Mouse (Mus musculus) hindbrain, embryonic 14.5 days (tissue): Measurements from ENCODE around the gene Itgam. TPM values are rescaled to one million over a fixed set of nuclear protein-coding genes. Genes with fewer than 3 reads are reported as not detected.

ENCODE experiments used
- ATAC-seq: fragments of 200-750 bp; cut with Nextera tagmentation; 2 replicates; pipeline ENCODE4 v1.8.0; 2017; ENCODE audit warnings: moderate number of reproducible peaks, mild to moderate bottlenecking, moderate TSS enrichment, moderate library complexity; ENCODE audit not compliant: low FRiP score
- DNase-seq: peaks from one replicate; pipeline ENCODE4 v3.0.0-alpha.2; 2015; ENCODE audit warnings: low spot score
- H3K27ac ChIP-seq: fragments of 300-500 bp; sonication (generic); 2 replicates; pipeline ENCODE4 v1.5.1; 2014; ENCODE audit warnings: mild to moderate bottlenecking, moderate library complexity
- H3K27me3 ChIP-seq: fragments of 300-500 bp; sonication (generic); 2 replicates; pipeline ENCODE4 v1.6.1; 2014; ENCODE audit warnings: mild to moderate bottlenecking, low read length, mixed read lengths; ENCODE audit not compliant: control insufficient read depth, insufficient read depth
- H3K36me3 ChIP-seq: fragments of 300-500 bp; sonication (generic); replicated peaks from 2 replicates; pipeline ENCODE4 v1.6.1; 2014; ENCODE audit not compliant: control insufficient read depth, insufficient read depth
- H3K4me1 ChIP-seq: fragments of 300-500 bp; sonication (generic); replicated peaks from 2 replicates; pipeline ENCODE4 v1.6.1; 2014; ENCODE audit warnings: antibody characterized with exemption, low read length, mixed read lengths; ENCODE audit not compliant: control insufficient read depth, insufficient read depth
- H3K4me2 ChIP-seq: fragments of 300-500 bp; sonication (generic); replicated peaks from 2 replicates; pipeline ENCODE4 v1.6.1; 2014; ENCODE audit warnings: mild to moderate bottlenecking, moderate library complexity
- H3K4me3 ChIP-seq: fragments of 300-500 bp; sonication (generic); replicated peaks from 2 replicates; pipeline ENCODE4 v1.5.1; 2014; ENCODE audit warnings: mild to moderate bottlenecking, low read length
- H3K9ac ChIP-seq: fragments of 300-500 bp; sonication (generic); 2 replicates; pipeline ENCODE4 v1.6.1; 2014
- H3K9me3 ChIP-seq: fragments of 300-500 bp; sonication (generic); 2 replicates; pipeline ENCODE4 v1.6.1; 2016; ENCODE audit warnings: low read length; ENCODE audit not compliant: control insufficient read depth
- WGBS: fragments of 180-500 bp; shearing (Covaris S2); extraction: QIAGEN DNeasy Blood & Tissue Kit; methylation state at CpG from one replicate; pipeline ENCODE4 v1.1.7; 2014; 5-methylcytosine and 5-hydroxymethylcytosine counted together
- polyA plus RNA-seq: library from polyadenylated mRNA; unstranded; fragments of >200 nt; fragmentation: Nextera tagmentation; extraction: Ambion mirVana; gene quantifications from 2 replicates; pipeline ENCODE4 v1.2.1, GENCODE M21; 2014

Gene Itgam
- polyA plus RNA-seq, 1 experiment from 2014 or later, result 0.88 TPM

- Histone ChIP-seq H3K27ac (no peak overlapping the region), H3K9me3 (no peaks in the 10 kb centered on the region), H3K4me3 (no peak overlapping the region), H3K36me3 (no peaks in the 10 kb centered on the region), H3K9ac (no peak overlapping the region), H3K4me1 (no peaks in the 10 kb centered on the region), H3K4me2 (no peak overlapping the region), H3K27me3 (no peaks in the 10 kb centered on the region)
- no peak for ATAC-seq
- 97% methylated on average over 11 of the region's 11 CpGs for WGBS
- no peak for DNase-seq
Measured at GRCm38 (mm10) chr7:128114371-128115105, 52.1 kb downstream of the Itgam start.

GRCm38 (mm10) chr7:128115211-128115958 lies 52.9 kb downstream of the Itgam start:
- Histone ChIP-seq H3K36me3 (no peaks in the 10 kb centered on the region), H3K27ac (no peak overlapping the region), H3K4me1 (no peaks in the 10 kb centered on the region), H3K9ac (no peak overlapping the region), H3K4me2 (no peak overlapping the region), H3K27me3 (no peaks in the 10 kb centered on the region), H3K4me3 (no peak overlapping the region), H3K9me3 (no peaks in the 10 kb centered on the region)
- ATAC-seq (no peak), DNase-seq (no peak)
- 86% methylated on average over 5 of the region's 5 CpGs for WGBS

- H3K9ac ChIP-seq, result no peak overlapping the region
- no peak for DNase-seq
- no peak overlapping the region for H3K27ac ChIP-seq
- ATAC-seq, result no peak
- H3K9me3 ChIP-seq, result no peaks in the 10 kb centered on the region
- H3K4me1 ChIP-seq, result no peaks in the 10 kb centered on the region
- no peaks in the 10 kb centered on the region for H3K27me3 ChIP-seq
- 98% methylated on average over 5 of the region's 5 CpGs for WGBS
- H3K4me3 ChIP-seq, result no peak overlapping the region
- no peaks in the 10 kb centered on the region for H3K36me3 ChIP-seq
- no peak overlapping the region for H3K4me2 ChIP-seq
Measured at GRCm38 (mm10) chr7:128116396-128116795, 54.0 kb downstream of the Itgam start.

- no peak for ATAC-seq
Measured at GRCm38 (mm10) chr7:128119726-128120490, 57.5 kb downstream of the Itgam start.

GRCm38 (mm10) chr7:128128741-128129720 lies 66.6 kb downstream of the Itgam start, which contains the start of gene Itgax:
Gene Itgax, plus strand, starts transcription at chr7:128129547.
- no peak for ATAC-seq
- Histone ChIP-seq H3K36me3 (no peaks in the 10 kb centered on the region), H3K4me2 (no peak within 1 kb of the TSS), H3K9ac (no peak within 1 kb of the TSS), H3K4me1 (no peaks in the 10 kb centered on the region), H3K27me3 (no peaks in the 10 kb centered on the region), H3K27ac (no peak within 1 kb of the TSS), H3K9me3 (no peaks in the 10 kb centered on the region), H3K4me3 (no peak within 1 kb of the TSS)
- WGBS, result 90% methylated on average over 8 of the region's 8 CpGs
- DNase-seq, result no peak

More at GRCm38 (mm10) chr7:128119726-128120490, 57.5 kb downstream of the Itgam start:
- Histone ChIP-seq H3K4me3 (no peak overlapping the region), H3K27ac (no peak overlapping the region), H3K36me3 (no peaks in the 10 kb centered on the region), H3K4me2 (no peak overlapping the region), H3K27me3 (no peaks in the 10 kb centered on the region), H3K9ac (no peak overlapping the region), H3K4me1 (no peaks in the 10 kb centered on the region), H3K9me3 (no peaks in the 10 kb centered on the region)
- DNase-seq, result no peak
- WGBS, result 89% methylated on average over 6 of the region's 6 CpGs

GRCm38 (mm10) chr7:128132148-128132547 lies 69.7 kb downstream of the Itgam start:
- Histone ChIP-seq H3K27me3 (no peaks in the 10 kb centered on the region), H3K9me3 (no peaks in the 10 kb centered on the region), H3K4me1 (no peaks in the 10 kb centered on the region), H3K27ac (no peak overlapping the region), H3K9ac (no peak overlapping the region), H3K4me3 (no peak overlapping the region), H3K4me2 (no peak overlapping the region), H3K36me3 (no peaks in the 10 kb centered on the region)
- ATAC-seq, result no peak
- DNase-seq, result no peak
- 92% methylated on average over 5 of the region's 5 CpGs for WGBS

GRCm38 (mm10) chr7:128133596-128133995 lies 71.2 kb downstream of the Itgam start:
- WGBS, result 94% methylated on average over 2 of the region's 2 CpGs
- Histone ChIP-seq H3K4me3 (no peak overlapping the region), H3K4me1 (no peaks in the 10 kb centered on the region), H3K4me2 (no peak overlapping the region), H3K9me3 (no peaks in the 10 kb centered on the region), H3K36me3 (no peaks in the 10 kb centered on the region), H3K27me3 (no peaks in the 10 kb centered on the region), H3K27ac (no peak overlapping the region), H3K9ac (no peak overlapping the region)
- DNase-seq (no peak), ATAC-seq (no peak)

- H3K4me2 ChIP-seq, result no peak overlapping the region
- no peaks in the 10 kb centered on the region for H3K27me3 ChIP-seq
- no peak overlapping the region for H3K4me3 ChIP-seq
- no peak for DNase-seq
- no peak overlapping the region for H3K27ac ChIP-seq
- no peak for ATAC-seq
- 59% methylated on average over 4 of the region's 4 CpGs for WGBS
- no peaks in the 10 kb centered on the region for H3K36me3 ChIP-seq
- H3K4me1 ChIP-seq, result no peaks in the 10 kb centered on the region
- H3K9ac ChIP-seq, result no peak overlapping the region
- H3K9me3 ChIP-seq, result no peaks in the 10 kb centered on the region
Measured at GRCm38 (mm10) chr7:128136927-128137326, 74.5 kb downstream of the Itgam start.
